Mouse (Mus musculus): ENCODE data around the gene P2rx5. TPM values are rescaled to one million over a fixed set of nuclear protein-coding genes. Genes with fewer than 3 reads are reported as not detected.

P2rx5 gene
- polyA plus RNA-seq (2016; fragmentation: Nextera tagmentation; extraction: Ambion mirVana), result 0.31 and 0.43 TPM in 2 replicates

DNA sequence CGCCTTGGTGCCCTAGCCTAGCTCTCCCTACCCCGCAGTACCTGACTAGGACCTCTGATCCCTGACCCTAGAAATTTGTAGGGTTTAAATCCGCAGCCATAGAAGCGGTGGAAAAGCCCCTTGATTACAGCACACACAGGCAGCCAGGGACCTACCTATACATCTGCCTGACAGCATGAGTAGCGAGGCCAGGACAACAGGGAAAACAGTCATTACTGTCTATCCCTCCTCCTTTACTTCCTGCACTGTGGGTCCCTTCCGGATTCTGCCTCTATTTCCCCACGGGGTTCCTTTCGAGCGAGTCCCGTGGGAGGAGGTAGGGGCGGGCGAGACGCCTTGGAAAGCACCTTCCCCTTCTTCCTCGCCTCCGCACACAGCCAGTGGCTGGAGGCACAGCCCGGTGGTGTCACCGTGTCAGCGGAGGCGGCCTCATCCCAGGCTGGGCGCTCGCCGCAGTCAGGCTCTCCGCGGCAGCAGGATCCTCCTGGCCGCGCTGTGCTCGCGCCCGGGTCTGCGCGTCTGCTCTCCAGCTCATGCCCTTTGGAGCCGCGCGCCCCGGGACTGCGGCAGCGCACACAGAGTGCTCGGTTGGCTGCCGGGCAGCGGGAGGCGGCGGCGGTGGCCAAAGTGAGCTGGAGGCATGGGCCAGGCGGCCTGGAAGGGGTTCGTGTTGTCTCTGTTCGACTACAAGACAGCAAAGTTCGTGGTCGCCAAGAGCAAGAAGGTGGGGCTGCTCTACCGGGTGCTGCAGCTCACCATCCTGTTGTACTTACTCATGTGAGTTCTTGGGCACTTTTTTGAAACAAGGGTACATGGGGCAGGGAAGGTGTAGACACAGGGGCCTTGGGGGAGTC is at the start of gene P2rx5:
Gene P2rx5, plus strand, starts transcription at position 465 of the 854 bp plus-strand sequence.
- Histone ChIP-seq H3K4me3 (peak within 1 kb of the TSS; percentile 47), H3K27ac (no peak within 1 kb of the TSS), H3K4me2 (replicated peaks) (peak within 1 kb of the TSS; percentile 85), H3K36me3 (no peaks in the 10 kb centered on the region), H3K9me3 (replicated peaks) (no peaks in the 10 kb centered on the region), H3K9ac (peak within 1 kb of the TSS; percentile 60), H3K4me1 (peaks cover 11% of the 10 kb centered on the region), H3K27me3 (peaks cover 32% of the 10 kb centered on the region)
- peak; percentile 74 for ATAC-seq (ENCODE audit: low FRiP score)
- 2% methylated on average over 49 of the region's 49 CpGs for WGBS

DNA sequence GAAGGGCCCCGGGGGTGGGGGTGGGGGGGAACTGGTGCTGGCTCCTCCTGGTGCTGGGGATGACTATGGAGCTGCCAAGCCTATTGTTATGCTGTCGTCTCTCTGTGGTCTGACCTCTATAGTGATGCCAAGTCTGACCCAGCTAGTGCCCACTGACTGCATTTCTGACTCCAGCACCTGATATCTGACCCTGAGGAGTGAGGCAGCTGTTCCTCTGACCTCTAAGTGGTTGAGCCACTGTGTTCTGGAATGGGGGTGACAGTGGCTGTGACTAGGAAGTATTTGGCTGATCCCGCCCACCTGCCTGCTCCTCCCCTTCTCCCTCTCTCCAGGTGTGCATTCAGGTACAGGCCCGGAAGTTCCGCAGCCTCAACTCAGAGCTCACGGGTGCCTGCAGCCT is 48.8 kb upstream of the P2rx5 start:
- no peaks in the 10 kb centered on the region for H3K27me3 ChIP-seq
- H3K27ac ChIP-seq, result no peak overlapping the region
- H3K4me2 ChIP-seq (replicated peaks), result no peak overlapping the region
- H3K9me3 ChIP-seq (replicated peaks), result no peaks in the 10 kb centered on the region
- no peak for ATAC-seq (ENCODE audit: low FRiP score)
- no peaks in the 10 kb centered on the region for H3K4me1 ChIP-seq
- no peak overlapping the region for H3K9ac ChIP-seq
- H3K36me3 ChIP-seq, result no peaks in the 10 kb centered on the region
- 76% methylated on average over 6 of the region's 6 CpGs for WGBS
- H3K4me3 ChIP-seq, result no peak overlapping the region

DNA sequence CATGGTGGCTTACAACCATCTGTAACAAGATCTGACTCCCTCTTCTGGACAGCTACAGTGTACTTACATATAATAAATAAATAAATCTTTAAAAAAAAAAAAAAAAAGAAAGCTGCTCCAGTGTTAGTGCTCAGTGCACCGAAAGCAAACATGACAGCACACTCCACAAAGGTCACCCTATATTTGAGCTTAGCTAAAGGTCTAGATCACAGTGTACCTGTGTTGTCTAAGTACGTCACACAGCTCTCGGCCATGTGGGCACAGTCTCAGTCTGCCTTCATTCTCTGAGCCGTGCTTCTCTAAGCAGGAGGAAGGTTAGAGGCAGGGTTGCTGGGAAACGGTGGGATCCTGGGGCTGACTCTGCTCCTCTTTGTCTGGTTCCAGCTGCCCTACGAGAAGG is 33.7 kb upstream of the P2rx5 start:
- H3K4me3 ChIP-seq, result no peak overlapping the region
- no peak for ATAC-seq (ENCODE audit: low FRiP score)
- no peaks in the 10 kb centered on the region for H3K4me1 ChIP-seq
- H3K27ac ChIP-seq, result no peak overlapping the region
- H3K27me3 ChIP-seq, result no peaks in the 10 kb centered on the region
- no peaks in the 10 kb centered on the region for H3K9me3 ChIP-seq (replicated peaks)
- no peak overlapping the region for H3K4me2 ChIP-seq (replicated peaks)
- no peaks in the 10 kb centered on the region for H3K36me3 ChIP-seq
- no peak overlapping the region for H3K9ac ChIP-seq
- 91% methylated on average over 6 of the region's 6 CpGs for WGBS

DNA sequence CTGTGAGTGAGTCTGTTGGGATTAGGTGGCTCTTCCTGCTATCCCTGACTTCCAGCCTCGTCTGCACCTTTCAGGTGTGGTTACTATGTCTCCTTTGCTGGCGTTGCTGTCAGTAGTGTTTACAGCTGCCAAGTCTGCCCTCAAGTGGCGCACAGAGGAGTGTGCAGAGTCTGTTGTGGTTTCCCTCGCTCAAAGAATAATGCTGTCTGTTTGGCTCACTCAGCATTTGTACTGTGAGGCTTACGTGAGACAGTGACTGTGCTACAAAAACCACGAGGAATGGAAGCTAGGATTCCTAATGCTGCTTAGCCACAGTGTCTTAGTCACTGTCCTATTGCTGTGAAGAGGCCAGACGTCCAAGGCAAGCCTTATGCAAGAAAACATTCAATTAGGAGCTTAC is 29.2 kb upstream of the P2rx5 start:
- Histone ChIP-seq H3K4me3 (no peak overlapping the region), H3K9ac (no peak overlapping the region), H3K4me2 (replicated peaks) (no peak overlapping the region), H3K27ac (no peak overlapping the region), H3K27me3 (no peaks in the 10 kb centered on the region), H3K9me3 (replicated peaks) (no peaks in the 10 kb centered on the region), H3K4me1 (peaks cover 11% of the 10 kb centered on the region; the same call in 1 of the 2 replicates), H3K36me3 (peaks cover 21% of the 10 kb centered on the region; the same call in 1 of the 2 replicates)
- no peak for ATAC-seq (ENCODE audit: low FRiP score)
- WGBS, result 82% methylated on average over 7 of the region's 7 CpGs

DNA sequence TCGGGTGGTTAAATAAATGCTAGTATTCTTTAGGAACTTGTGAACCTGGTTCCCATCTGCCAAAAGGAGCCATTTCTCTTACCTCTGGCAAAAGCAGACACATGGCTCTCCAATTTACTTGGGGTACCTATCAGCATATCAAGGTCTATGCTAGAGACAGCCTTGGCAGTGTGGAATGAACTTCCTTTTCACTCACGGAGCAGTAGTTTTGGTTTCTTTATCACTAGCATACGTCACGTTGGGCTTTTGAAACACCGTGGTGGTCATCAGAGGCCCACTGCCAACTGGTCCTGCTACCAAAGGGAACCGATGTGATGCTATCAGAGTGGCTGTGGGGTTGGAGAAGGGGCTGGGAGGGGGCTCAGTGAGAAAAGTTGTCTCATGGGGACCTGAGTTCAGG is 27.2 kb upstream of the P2rx5 start:
- WGBS, result 93% methylated on average over 6 of the region's 6 CpGs
- Histone ChIP-seq H3K4me3 (no peak overlapping the region), H3K36me3 (peaks cover 21% of the 10 kb centered on the region; the same call in 1 of the 2 replicates), H3K4me2 (replicated peaks) (no peak overlapping the region), H3K9ac (no peak overlapping the region), H3K27me3 (no peaks in the 10 kb centered on the region), H3K27ac (no peak overlapping the region), H3K9me3 (replicated peaks) (no peaks in the 10 kb centered on the region), H3K4me1 (peaks cover 28% of the 10 kb centered on the region)
- no peak for ATAC-seq (ENCODE audit: low FRiP score)

DNA sequence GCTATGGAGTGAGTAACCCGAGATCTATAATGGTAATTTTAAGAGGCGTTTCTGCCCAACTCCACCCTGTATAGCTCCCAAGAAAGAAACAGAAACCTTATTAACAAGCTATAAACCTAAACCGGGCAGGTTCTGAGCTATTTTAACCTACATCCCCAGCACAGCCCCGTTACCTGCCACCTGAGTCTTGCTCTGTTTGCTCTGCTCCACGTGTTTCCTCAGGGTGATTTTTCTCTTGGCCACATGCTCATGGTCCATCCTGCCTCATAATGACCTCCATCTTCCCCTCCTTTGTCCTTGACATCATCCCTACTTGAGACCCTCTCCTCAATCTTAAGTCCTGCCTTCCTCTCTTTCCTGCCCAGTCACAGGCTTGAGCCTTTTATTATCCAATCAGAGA is 26.0 kb upstream of the P2rx5 start:
- Histone ChIP-seq H3K9me3 (replicated peaks) (no peaks in the 10 kb centered on the region), H3K27me3 (no peaks in the 10 kb centered on the region), H3K9ac (no peak overlapping the region), H3K4me1 (peaks cover 28% of the 10 kb centered on the region), H3K27ac (no peak overlapping the region), H3K4me2 (replicated peaks) (no peak overlapping the region), H3K36me3 (peaks cover 21% of the 10 kb centered on the region; the same call in 1 of the 2 replicates), H3K4me3 (no peak overlapping the region)
- no peak for ATAC-seq (ENCODE audit: low FRiP score)
- 94% methylated on average over 5 of the region's 5 CpGs for WGBS

DNA sequence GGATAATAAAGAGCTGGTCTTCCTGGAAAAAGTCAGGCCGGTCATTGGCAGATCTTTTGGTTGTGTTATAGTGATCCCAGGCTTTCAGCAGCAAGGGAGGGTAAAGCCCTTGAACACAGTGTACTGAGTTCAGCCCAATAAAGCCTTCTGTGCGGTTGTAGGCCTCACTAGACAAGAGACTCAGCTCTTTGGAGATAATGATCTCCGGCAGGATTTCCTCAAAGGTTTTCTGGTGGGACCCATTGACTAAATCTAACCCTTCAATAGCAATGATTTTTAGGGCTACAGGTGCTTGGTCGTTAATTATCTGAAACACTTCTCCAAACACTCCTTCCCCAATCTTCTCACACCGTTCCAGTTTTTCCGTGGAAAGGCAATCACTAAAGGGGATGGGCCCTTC is 23.6 kb upstream of the P2rx5 start:
- WGBS, result 96% methylated on average over 6 of the region's 6 CpGs
- H3K36me3 ChIP-seq, result peaks cover 21% of the 10 kb centered on the region; the same call in 1 of the 2 replicates

DNA sequence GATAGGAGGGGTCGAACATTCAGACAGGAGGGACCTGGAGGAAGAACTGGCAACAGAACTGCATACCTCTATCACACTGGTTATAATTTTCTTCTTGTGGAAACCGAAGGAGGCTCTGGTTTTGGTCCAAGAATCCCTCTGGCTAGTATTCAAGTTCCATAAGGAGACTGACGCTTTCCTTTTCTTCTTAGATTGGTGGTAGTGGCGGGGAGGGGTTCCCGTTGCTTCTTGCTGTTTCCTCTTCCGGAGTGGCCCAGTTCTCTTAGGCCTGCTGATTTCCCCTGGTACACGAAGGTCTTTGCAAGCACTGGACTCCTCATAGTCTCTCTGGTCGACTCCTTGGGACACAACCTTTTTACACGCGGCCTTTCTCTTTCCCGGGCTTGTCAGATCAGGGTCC is 23.1 kb upstream of the P2rx5 start:
- peak overlapping the region; percentile 77; the same call in 1 of the 2 replicates for H3K9ac ChIP-seq
- ATAC-seq (ENCODE audit: low FRiP score), result no peak
- peaks cover 21% of the 10 kb centered on the region; the same call in 1 of the 2 replicates for H3K36me3 ChIP-seq
- peak overlapping the region; percentile 82 for H3K4me2 ChIP-seq (replicated peaks)
- peaks cover 28% of the 10 kb centered on the region for H3K4me1 ChIP-seq
- H3K27me3 ChIP-seq, result no peaks in the 10 kb centered on the region
- peak overlapping the region; percentile 88 for H3K4me3 ChIP-seq
- no peaks in the 10 kb centered on the region for H3K9me3 ChIP-seq (replicated peaks)
- 45% methylated on average over 11 of the region's 11 CpGs for WGBS
- no peak overlapping the region for H3K27ac ChIP-seq

More for the DNA sequence above, 23.6 kb upstream of the P2rx5 start:
- no peak overlapping the region for H3K27ac ChIP-seq
- peak overlapping the region; percentile 82 for H3K4me2 ChIP-seq (replicated peaks)
- 0 out of 2 replicates have a peak overlapping the region, but pooled peaks have one; percentile 77 for H3K9ac ChIP-seq
- no peaks in the 10 kb centered on the region for H3K9me3 ChIP-seq (replicated peaks)
- peaks cover 28% of the 10 kb centered on the region for H3K4me1 ChIP-seq
- ATAC-seq (ENCODE audit: low FRiP score), result no peak
- H3K27me3 ChIP-seq, result no peaks in the 10 kb centered on the region
- H3K4me3 ChIP-seq, result peak overlapping the region; percentile 88

DNA sequence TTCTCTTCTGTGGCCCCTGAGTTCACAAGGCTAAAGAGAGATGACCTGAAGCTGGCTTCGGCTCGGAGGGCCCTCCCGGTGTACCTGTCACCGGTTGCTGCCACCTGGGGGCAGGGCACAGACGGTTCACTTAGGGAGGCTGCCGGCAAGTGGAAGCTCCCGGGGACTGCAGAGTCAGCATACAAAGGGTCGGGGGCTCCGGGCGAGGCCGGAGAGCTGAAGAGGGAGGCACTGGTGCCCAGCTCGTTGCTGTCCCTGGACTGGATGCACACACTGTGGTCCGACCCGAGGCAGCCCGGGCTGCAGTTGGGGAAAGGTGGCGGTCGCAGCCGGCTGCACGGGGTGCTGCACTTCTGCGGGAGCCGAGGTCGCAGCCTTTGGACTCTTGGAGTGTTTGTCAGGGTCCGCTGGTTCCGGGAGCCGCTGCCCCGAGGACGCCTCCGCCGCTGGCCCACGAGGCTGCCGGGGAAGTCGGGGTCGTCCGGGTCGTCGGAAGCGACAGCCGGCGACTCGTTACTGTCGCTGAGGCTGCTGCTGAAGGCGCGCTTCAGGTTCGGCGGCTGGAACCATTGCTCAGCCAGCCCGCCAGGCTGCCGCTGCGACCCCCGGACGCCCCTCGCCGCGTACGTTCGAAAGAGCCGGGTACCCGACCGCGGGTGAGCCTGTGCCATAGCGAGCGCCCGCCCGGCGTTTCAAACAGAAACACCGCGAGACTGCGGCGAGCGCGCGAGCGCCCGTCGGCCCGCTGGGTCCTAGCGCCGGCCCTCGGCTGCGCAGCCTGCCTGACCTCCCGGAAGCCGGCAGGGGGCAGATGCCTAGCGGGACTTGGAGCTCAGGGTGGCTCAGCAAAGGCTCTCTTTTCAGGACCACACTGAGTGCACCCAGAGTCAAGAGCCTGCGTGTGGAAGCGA is 22.4 kb upstream of the P2rx5 start, which contains the start of gene Haspin:
Gene Haspin, minus strand, starts transcription at position 704 of the 911 bp plus-strand sequence.
- peak; percentile 93 for ATAC-seq (ENCODE audit: low FRiP score)
- under 1% methylated on average over 84 of the region's 84 CpGs for WGBS
- no peak within 1 kb of the TSS for H3K27ac ChIP-seq

DNA sequence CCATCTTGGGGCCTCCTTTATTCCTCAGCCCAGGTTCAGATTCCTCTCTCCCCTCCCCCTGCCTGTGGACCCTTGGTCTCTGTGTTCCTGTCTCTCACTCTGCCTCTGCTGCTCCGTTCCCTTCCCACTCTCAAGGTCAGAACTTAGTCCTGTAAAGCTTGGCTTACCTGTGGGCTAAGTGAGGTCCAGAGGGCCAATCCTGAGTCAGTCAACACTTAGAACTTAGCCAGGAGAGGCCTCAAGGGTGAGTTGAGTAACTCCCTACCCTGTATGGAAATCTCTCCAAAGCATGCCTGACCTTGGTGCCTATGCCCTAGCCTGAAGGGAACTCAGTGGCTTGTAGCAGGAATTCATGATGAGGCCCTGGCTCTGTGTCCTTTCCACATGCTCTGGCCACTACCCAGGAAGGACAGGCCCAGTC is 15.9 kb upstream of the P2rx5 start:
- Histone ChIP-seq H3K27ac (no peak overlapping the region), H3K4me1 (no peaks in the 10 kb centered on the region), H3K27me3 (no peaks in the 10 kb centered on the region), H3K9ac (no peak overlapping the region; the same call in 1 of the 2 replicates), H3K4me2 (replicated peaks) (no peak overlapping the region), H3K4me3 (no peak overlapping the region), H3K9me3 (replicated peaks) (no peaks in the 10 kb centered on the region), H3K36me3 (no peaks in the 10 kb centered on the region)
- 56% methylated on average over 1 of the region's 1 CpGs for WGBS
- no peak for ATAC-seq (ENCODE audit: low FRiP score)

More for the DNA sequence above, 22.4 kb upstream of the P2rx5 start, which contains the start of gene Haspin:
- Histone ChIP-seq H3K27me3 (no peaks in the 10 kb centered on the region), H3K4me1 (peaks cover 28% of the 10 kb centered on the region), H3K4me2 (replicated peaks) (peak within 1 kb of the TSS; percentile 82), H3K4me3 (peak within 1 kb of the TSS; percentile 88), H3K9me3 (replicated peaks) (no peaks in the 10 kb centered on the region), H3K36me3 (peaks cover 15% of the 10 kb centered on the region; the same call in 1 of the 2 replicates), H3K9ac (peak within 1 kb of the TSS; percentile 77)

DNA sequence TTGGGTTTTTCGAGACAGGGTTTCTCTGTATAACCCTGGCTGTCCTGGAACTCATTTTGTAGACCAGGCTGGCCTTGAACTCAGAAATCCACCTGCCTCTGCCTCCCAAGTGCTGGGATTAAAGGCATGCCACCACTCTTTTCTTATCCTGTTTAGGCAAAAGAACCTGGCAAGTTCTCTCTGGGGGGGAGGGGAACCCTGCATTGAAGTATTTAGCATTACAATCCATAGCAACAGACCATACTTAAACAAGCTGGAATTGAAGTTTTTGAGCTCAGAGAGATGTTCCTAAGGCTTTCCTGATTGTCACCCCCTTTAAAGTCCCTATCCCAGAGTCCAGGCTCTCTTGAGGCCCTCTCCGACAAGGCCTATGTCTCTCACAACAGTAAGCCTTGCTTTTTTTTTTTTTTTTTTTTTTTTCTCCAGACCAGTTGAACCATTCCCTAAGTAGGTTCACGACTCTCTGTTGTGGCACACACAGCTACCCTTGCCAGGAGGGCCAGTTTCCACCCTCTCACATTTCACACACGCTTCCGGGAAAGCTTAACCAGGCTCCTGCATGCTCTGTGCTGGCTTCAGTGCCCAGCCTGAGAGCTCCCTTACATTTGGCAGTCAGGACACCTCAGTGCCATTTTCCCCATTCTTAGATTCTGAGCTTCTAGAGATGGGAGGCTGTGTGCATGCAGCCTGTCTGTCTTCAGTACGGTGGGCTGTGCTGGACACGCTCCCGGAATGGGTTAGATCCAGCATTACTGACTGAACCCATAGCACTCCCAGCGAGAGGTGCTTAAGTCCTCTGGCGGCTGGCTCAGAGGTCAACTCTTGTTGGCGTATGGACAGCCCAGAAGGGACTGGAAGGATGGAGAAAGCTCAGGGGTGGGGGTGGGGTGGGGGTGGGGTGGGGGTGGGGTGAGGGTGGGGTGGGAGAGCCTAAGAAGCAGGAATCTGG is 13.9 kb upstream of the P2rx5 start:
- no peaks in the 10 kb centered on the region for H3K27me3 ChIP-seq
- ATAC-seq (ENCODE audit: low FRiP score), result no peak

More for the DNA sequence above, 13.9 kb upstream of the P2rx5 start:
- Histone ChIP-seq H3K9me3 (replicated peaks) (no peaks in the 10 kb centered on the region), H3K9ac (no peak overlapping the region), H3K4me1 (no peaks in the 10 kb centered on the region), H3K36me3 (no peaks in the 10 kb centered on the region), H3K4me2 (replicated peaks) (no peak overlapping the region), H3K4me3 (no peak overlapping the region), H3K27ac (no peak overlapping the region)
- WGBS, result 59% methylated on average over 10 of the region's 11 CpGs
